Mouse (Mus musculus): ENCODE data around the gene C1rb.
"Not testable (repeated sequence)": the region's sequence is repeated elsewhere in the genome, so short reads cannot be mapped to it uniquely, and the experiment has no call there.

Gene C1rb

GRCm38 (mm10) chr6:124570026-124570425 lies at the start of gene C1rb:
C1rb (plus strand) TSS chr6:124570294.
- DNase-seq (ENCODE audit: low spot score in 2 of 2): peak; percentile 26 to 66

- not testable (repeated sequence) for DNase-seq (ENCODE audit: low spot score in 2 of 2)
Measured at GRCm38 (mm10) chr6:124522082-124522481, 48.0 kb upstream of the C1rb start.

- DNase-seq (ENCODE audit: low spot score in 2 of 2): no peak
Measured at GRCm38 (mm10) chr6:124527881-124528280, 42.2 kb upstream of the C1rb start.

GRCm38 (mm10) chr6:124531077-124531476 lies 39.0 kb upstream of the C1rb start:
- no peak for DNase-seq (ENCODE audit: low spot score in 2 of 2)

GRCm38 (mm10) chr6:124536125-124536829 lies 33.8 kb upstream of the C1rb start:
- not testable (repeated sequence) for DNase-seq (ENCODE audit: low spot score in 2 of 2)

- not testable (repeated sequence) for DNase-seq (ENCODE audit: low spot score in 2 of 2)
Measured at GRCm38 (mm10) chr6:124541176-124541575, 28.9 kb upstream of the C1rb start.

- peak in 1 of 2 experiments; percentile 31 for DNase-seq (ENCODE audit: low spot score in 2 of 2)
Measured at GRCm38 (mm10) chr6:124542284-124542683, 27.8 kb upstream of the C1rb start, which contains the start of gene C1s1. C1s1 (minus strand) TSS chr6:124542359.

GRCm38 (mm10) chr6:124544466-124544865 lies 25.6 kb upstream of the C1rb start:
- DNase-seq (ENCODE audit: low spot score in 2 of 2): peak in 1 of 2 experiments; percentile 10

GRCm38 (mm10) chr6:124545425-124545824 lies 24.7 kb upstream of the C1rb start:
- no peak for DNase-seq (ENCODE audit: low spot score in 2 of 2)

- not testable (repeated sequence) for DNase-seq (ENCODE audit: low spot score in 2 of 2)
Measured at GRCm38 (mm10) chr6:124547979-124548378, 22.1 kb upstream of the C1rb start.

- DNase-seq (ENCODE audit: low spot score in 2 of 2): no peak
Measured at GRCm38 (mm10) chr6:124549023-124549550, 21.0 kb upstream of the C1rb start.

- no peak for DNase-seq (ENCODE audit: low spot score in 2 of 2)
Measured at GRCm38 (mm10) chr6:124552766-124553165, 17.3 kb upstream of the C1rb start.

GRCm38 (mm10) chr6:124555956-124556355 lies 14.1 kb upstream of the C1rb start:
- not testable (repeated sequence) for DNase-seq (ENCODE audit: low spot score in 2 of 2)

- DNase-seq (ENCODE audit: low spot score in 2 of 2): not testable (repeated sequence)
Measured at GRCm38 (mm10) chr6:124561156-124561555, 8.9 kb upstream of the C1rb start.

GRCm38 (mm10) chr6:124561611-124562010 lies 8.5 kb upstream of the C1rb start:
- not testable (repeated sequence) for DNase-seq (ENCODE audit: low spot score in 2 of 2)

GRCm38 (mm10) chr6:124575155-124575678 lies 5.1 kb downstream of the C1rb start:
- DNase-seq (ENCODE audit: low spot score in 2 of 2): not testable (repeated sequence)

- DNase-seq (ENCODE audit: low spot score in 2 of 2): not testable (repeated sequence)
Measured at GRCm38 (mm10) chr6:124580155-124580554, 10.1 kb downstream of the C1rb start.

GRCm38 (mm10) chr6:124582231-124582630 lies 12.1 kb downstream of the C1rb start:
- no peak for DNase-seq (ENCODE audit: low spot score in 2 of 2)

GRCm38 (mm10) chr6:124584935-124585334 lies 14.8 kb downstream of the C1rb start:
- DNase-seq (ENCODE audit: low spot score in 2 of 2): no peak

GRCm38 (mm10) chr6:124585761-124586160 lies 15.7 kb downstream of the C1rb start:
- DNase-seq (ENCODE audit: low spot score in 2 of 2): no peak

- no peak for DNase-seq (ENCODE audit: low spot score in 2 of 2)
Measured at GRCm38 (mm10) chr6:124586266-124586665, 16.2 kb downstream of the C1rb start.

- DNase-seq (ENCODE audit: low spot score in 2 of 2): no peak
Measured at GRCm38 (mm10) chr6:124588771-124589170, 18.7 kb downstream of the C1rb start.

GRCm38 (mm10) chr6:124592186-124592700 lies 22.1 kb downstream of the C1rb start:
- no peak for DNase-seq (ENCODE audit: low spot score in 2 of 2)
